Mouse (Mus musculus): Measurements from ENCODE around the gene Ntsr1. TPM values are rescaled to one million over a fixed set of nuclear protein-coding genes. Genes with fewer than 3 reads are reported as not detected.
A peak's percentile ranks its signal among the peaks of the same experiment; 100 is the strongest.

The Ntsr1 gene
- polyA plus RNA-seq, 1 experiment from 2014 or later: 0.15 TPM

GRCm38 (mm10) chr2:180472306-180473079 is 27.3 kb upstream of the Ntsr1 start:
- Histone ChIP-seq H3K4me3 (no peak overlapping the region), H3K9ac (replicated peaks) (no peak overlapping the region), H3K36me3 (no peaks in the 10 kb centered on the region), H3K9me3 (no peaks in the 10 kb centered on the region), H3K4me1 (no peaks in the 10 kb centered on the region), H3K4me2 (replicated peaks) (0 out of 2 replicates have a peak overlapping the region, but pooled peaks have one; percentile 9), H3K27me3 (peaks cover 46% of the 10 kb centered on the region), H3K27ac (replicated peaks) (no peak overlapping the region)
- peak; percentile 39; the same call in 1 of the 2 replicates for ATAC-seq (ENCODE audit: low FRiP score, low read depth)
- WGBS: 7% methylated on average over 21 of the region's 21 CpGs

GRCm38 (mm10) chr2:180473080-180473440 is 26.7 kb upstream of the Ntsr1 start:
- Histone ChIP-seq H3K27me3 (peaks cover 52% of the 10 kb centered on the region), H3K4me1 (no peaks in the 10 kb centered on the region), H3K36me3 (no peaks in the 10 kb centered on the region), H3K27ac (replicated peaks) (no peak overlapping the region), H3K4me3 (no peak overlapping the region), H3K9ac (replicated peaks) (no peak overlapping the region), H3K9me3 (no peaks in the 10 kb centered on the region), H3K4me2 (replicated peaks) (0 out of 2 replicates have a peak overlapping the region, but pooled peaks have one; percentile 9)
- peak; percentile 81 for ATAC-seq (ENCODE audit: low FRiP score, low read depth)
- WGBS: 41% methylated on average over 7 of the region's 7 CpGs

- H3K4me3 ChIP-seq: no peak overlapping the region
- H3K9me3 ChIP-seq: no peaks in the 10 kb centered on the region
- H3K27ac ChIP-seq (replicated peaks): no peak overlapping the region
- peaks cover 70% of the 10 kb centered on the region for H3K27me3 ChIP-seq
- WGBS: 92% methylated on average over 3 of the region's 3 CpGs
- no peaks in the 10 kb centered on the region for H3K4me1 ChIP-seq
- ATAC-seq (ENCODE audit: low FRiP score, low read depth): no peak
- H3K4me2 ChIP-seq (replicated peaks): no peak overlapping the region
- H3K9ac ChIP-seq (replicated peaks): no peak overlapping the region
- H3K36me3 ChIP-seq: no peaks in the 10 kb centered on the region
These were observed 24.9 kb upstream of the Ntsr1 start for GRCm38 (mm10) chr2:180474864-180475263.

GRCm38 (mm10) chr2:180482274-180482673 is 17.5 kb upstream of the Ntsr1 start:
- Histone ChIP-seq H3K4me3 (peak overlapping the region; percentile 12; the same call in 1 of the 2 replicates), H3K27me3 (peaks cover 86% of the 10 kb centered on the region), H3K36me3 (no peaks in the 10 kb centered on the region), H3K9me3 (no peaks in the 10 kb centered on the region), H3K4me2 (replicated peaks) (peak overlapping the region; percentile 40), H3K4me1 (peaks cover 30% of the 10 kb centered on the region), H3K27ac (replicated peaks) (peak overlapping the region; percentile 46; the same call in 1 of the 2 replicates), H3K9ac (replicated peaks) (peak overlapping the region; percentile 4; the same call in 1 of the 2 replicates)
- 10% methylated on average over 16 of the region's 16 CpGs for WGBS
- ATAC-seq (ENCODE audit: low FRiP score, low read depth): peak; percentile 76

GRCm38 (mm10) chr2:180484882-180485281 is 14.9 kb upstream of the Ntsr1 start:
- no peak overlapping the region for H3K9ac ChIP-seq (replicated peaks)
- no peaks in the 10 kb centered on the region for H3K9me3 ChIP-seq
- WGBS: 56% methylated on average over 4 of the region's 4 CpGs
- no peak overlapping the region for H3K4me2 ChIP-seq (replicated peaks)
- peaks cover 46% of the 10 kb centered on the region for H3K4me1 ChIP-seq
- peaks cover 60% of the 10 kb centered on the region for H3K27me3 ChIP-seq
- peak overlapping the region; percentile 50; the same call in 1 of the 2 replicates for H3K27ac ChIP-seq (replicated peaks)
- no peak for ATAC-seq (ENCODE audit: low FRiP score, low read depth)
- H3K36me3 ChIP-seq: no peaks in the 10 kb centered on the region
- no peak overlapping the region for H3K4me3 ChIP-seq

- H3K27ac ChIP-seq (replicated peaks): peak overlapping the region; percentile 50; the same call in 1 of the 2 replicates
- peaks cover 46% of the 10 kb centered on the region for H3K4me1 ChIP-seq
These were observed 14.5 kb upstream of the Ntsr1 start for GRCm38 (mm10) chr2:180485306-180485705.

GRCm38 (mm10) chr2:180488210-180488751 is 11.5 kb upstream of the Ntsr1 start:
- peaks cover 28% of the 10 kb centered on the region for H3K4me1 ChIP-seq
- peak overlapping the region; percentile 48 for H3K4me2 ChIP-seq (replicated peaks)
- H3K27me3 ChIP-seq: peaks cover 61% of the 10 kb centered on the region
- H3K9ac ChIP-seq (replicated peaks): peak overlapping the region; percentile 24; the same call in 1 of the 2 replicates
- no peaks in the 10 kb centered on the region for H3K36me3 ChIP-seq
- ATAC-seq (ENCODE audit: low FRiP score, low read depth): peak; percentile 81
- WGBS: 6% methylated on average over 17 of the region's 17 CpGs
- H3K9me3 ChIP-seq: no peaks in the 10 kb centered on the region
- peak overlapping the region; percentile 19 for H3K4me3 ChIP-seq
- peak overlapping the region; percentile 52 for H3K27ac ChIP-seq (replicated peaks)

More at GRCm38 (mm10) chr2:180485306-180485705, 14.5 kb upstream of the Ntsr1 start:
- Histone ChIP-seq H3K27me3 (peaks cover 60% of the 10 kb centered on the region), H3K9me3 (no peaks in the 10 kb centered on the region), H3K4me3 (no peak overlapping the region), H3K4me2 (replicated peaks) (no peak overlapping the region), H3K36me3 (no peaks in the 10 kb centered on the region), H3K9ac (replicated peaks) (no peak overlapping the region)
- WGBS: 27% methylated on average over 3 of the region's 3 CpGs
- ATAC-seq (ENCODE audit: low FRiP score, low read depth): no peak

GRCm38 (mm10) chr2:180495906-180496305 is 3.9 kb upstream of the Ntsr1 start:
- no peaks in the 10 kb centered on the region for H3K36me3 ChIP-seq
- no peak overlapping the region for H3K4me2 ChIP-seq (replicated peaks)
- H3K4me3 ChIP-seq: no peak overlapping the region
- peaks cover 86% of the 10 kb centered on the region for H3K27me3 ChIP-seq
- H3K4me1 ChIP-seq: peaks cover 21% of the 10 kb centered on the region
- H3K9ac ChIP-seq (replicated peaks): no peak overlapping the region
- ATAC-seq (ENCODE audit: low FRiP score, low read depth): no peak
- WGBS: 82% methylated on average over 8 of the region's 8 CpGs
- H3K27ac ChIP-seq (replicated peaks): no peak overlapping the region
- H3K9me3 ChIP-seq: no peaks in the 10 kb centered on the region

GRCm38 (mm10) chr2:180500726-180501125 is 950 bp downstream of the Ntsr1 start:
- no peak for ATAC-seq (ENCODE audit: low FRiP score, low read depth)
- Histone ChIP-seq H3K27ac (replicated peaks) (no peak overlapping the region), H3K9ac (replicated peaks) (no peak overlapping the region), H3K4me1 (peaks cover 30% of the 10 kb centered on the region), H3K4me2 (replicated peaks) (no peak overlapping the region), H3K9me3 (no peaks in the 10 kb centered on the region), H3K27me3 (peaks cover 96% of the 10 kb centered on the region), H3K36me3 (no peaks in the 10 kb centered on the region), H3K4me3 (peak overlapping the region; percentile 35; the same call in 1 of the 2 replicates)
- WGBS: 48% methylated on average over 13 of the region's 13 CpGs

GRCm38 (mm10) chr2:180501217-180501967 is 1.6 kb downstream of the Ntsr1 start:
- no peak for ATAC-seq (ENCODE audit: low FRiP score, low read depth)
- Histone ChIP-seq H3K27me3 (peaks cover 96% of the 10 kb centered on the region), H3K4me1 (peaks cover 35% of the 10 kb centered on the region), H3K4me3 (no peak overlapping the region), H3K9me3 (no peaks in the 10 kb centered on the region), H3K9ac (replicated peaks) (no peak overlapping the region), H3K27ac (replicated peaks) (no peak overlapping the region), H3K36me3 (no peaks in the 10 kb centered on the region), H3K4me2 (replicated peaks) (no peak overlapping the region)
- WGBS: 42% methylated on average over 9 of the region's 9 CpGs

GRCm38 (mm10) chr2:180506281-180506680 is 6.5 kb downstream of the Ntsr1 start:
- Histone ChIP-seq H3K27ac (replicated peaks) (no peak overlapping the region), H3K27me3 (peaks cover 86% of the 10 kb centered on the region), H3K9ac (replicated peaks) (no peak overlapping the region)

More at GRCm38 (mm10) chr2:180506281-180506680, 6.5 kb downstream of the Ntsr1 start:
- no peaks in the 10 kb centered on the region for H3K36me3 ChIP-seq
- peaks cover 23% of the 10 kb centered on the region for H3K4me1 ChIP-seq
- WGBS: 40% methylated on average over 5 of the region's 5 CpGs
- H3K4me3 ChIP-seq: no peak overlapping the region
- no peak overlapping the region for H3K4me2 ChIP-seq (replicated peaks)
- no peaks in the 10 kb centered on the region for H3K9me3 ChIP-seq
- ATAC-seq (ENCODE audit: low FRiP score, low read depth): no peak
